Mouse (Mus musculus) liver, embryonic 14.5 days (tissue): Measurements from ENCODE around the gene Uhmk1. TPM values are rescaled to one million over a fixed set of nuclear protein-coding genes. Genes with fewer than 3 reads are reported as not detected.

Source experiments
- ATAC-seq: fragments of 200-750 bp; cut with Nextera tagmentation; 2 replicates; pipeline ENCODE4 v1.8.0; 2017; ENCODE audit warnings: moderate number of reproducible peaks, mild to moderate bottlenecking, moderate library complexity; ENCODE audit not compliant: insufficient read depth
- DNase-seq, 3 experiments: peaks; one replicate each; pipeline ENCODE4 v3.0.0-alpha.2; 2012 to 2013; ENCODE audit warnings: low read depth in 3 of 3, low spot score in 3 of 3
- H3K27ac ChIP-seq: fragments of 300-500 bp; sonication (generic); 2 replicates; pipeline ENCODE4 v1.5.1; 2014; ENCODE audit warnings: moderate library complexity, mild to moderate bottlenecking, control low read depth, inconsistent platforms
- H3K27me3 ChIP-seq: fragments of 300-500 bp; sonication (generic); 2 replicates; pipeline ENCODE4 v1.6.1; 2014; ENCODE audit warnings: mild to moderate bottlenecking, low read length, moderate library complexity; ENCODE audit not compliant: control insufficient read depth, insufficient read depth
- H3K36me3 ChIP-seq: fragments of 300-500 bp; sonication (generic); replicated peaks from 2 replicates; pipeline ENCODE4 v1.6.1; 2014; ENCODE audit warnings: low read depth; ENCODE audit not compliant: control insufficient read depth, insufficient read depth
- H3K4me1 ChIP-seq, 2 experiments: fragments of 200-500 bp in 1 of 2; fragments of 300-500 bp in 1 of 2; sonication (generic) in 1 of 2; replicated peaks; 2 replicates each; pipeline ENCODE4 v1.6.1; 2012 to 2014; ENCODE audit warnings: antibody characterized with exemption in 1 of 2, inconsistent platforms in 1 of 2, low read length in 1 of 2; ENCODE audit not compliant: control insufficient read depth in 2 of 2, insufficient read depth in 2 of 2
- H3K4me2 ChIP-seq: fragments of 300-500 bp; sonication (generic); 2 replicates; pipeline ENCODE4 v1.6.1; 2014; ENCODE audit warnings: low read depth, mild to moderate bottlenecking, control low read depth, moderate library complexity
- H3K4me3 ChIP-seq, 2 experiments: fragments of 200-500 bp in 1 of 2; fragments of 300-500 bp in 1 of 2; sonication (generic) in 1 of 2; 2 replicates each; pipeline ENCODE4 v1.5.1; 2012 to 2014; ENCODE audit warnings: low read depth in 2 of 2, low read length in 2 of 2, mild to moderate bottlenecking in 2 of 2, control low read depth in 1 of 2, inconsistent platforms in 1 of 2, moderate library complexity in 1 of 2; ENCODE audit not compliant: insufficient read depth in 1 of 2
- H3K9ac ChIP-seq: fragments of 300-500 bp; sonication (generic); replicated peaks from 2 replicates; pipeline ENCODE4 v1.6.1; 2014; ENCODE audit warnings: mild to moderate bottlenecking, control low read depth, moderate library complexity
- H3K9me3 ChIP-seq: fragments of 300-500 bp; sonication (generic); 2 replicates; pipeline ENCODE4 v1.6.1; 2016; ENCODE audit warnings: low read length, mixed read lengths; ENCODE audit not compliant: control insufficient read depth
- CTCF ChIP-seq: IDR thresholded peaks from 2 replicates; pipeline ENCODE4 v1.5.1; 2016; ENCODE audit warnings: antibody characterized with exemption, low read depth, control low read depth
- EP300 ChIP-seq: IDR thresholded peaks from 2 replicates; pipeline ENCODE4 v1.6.1; 2016; ENCODE audit warnings: antibody characterized with exemption, low read depth
- WGBS: fragments of 180-500 bp; shearing (Covaris S2); extraction: QIAGEN DNeasy Blood & Tissue Kit; methylation state at CpG from one replicate; pipeline ENCODE4 v1.1.7; 2014; ENCODE audit not compliant: insufficient replicate concordance; 5-methylcytosine and 5-hydroxymethylcytosine counted together
- polyA plus RNA-seq, 2 experiments: library from polyadenylated mRNA; depleted of rRNA in 1 of 2; stranded (reverse) in 1 of 2; unstranded in 1 of 2; fragments of >200 nt; fragmentation: Nextera tagmentation in 1 of 2; extraction: Ambion mirVana in 1 of 2; gene quantifications; 2 replicates each; pipeline versions ENCODE4 v1.2.1 to v1.2.3; 2012 to 2014

The Uhmk1 gene
- polyA plus RNA-seq, 2 experiments = 8.4 to 9.3 TPM

DNA sequence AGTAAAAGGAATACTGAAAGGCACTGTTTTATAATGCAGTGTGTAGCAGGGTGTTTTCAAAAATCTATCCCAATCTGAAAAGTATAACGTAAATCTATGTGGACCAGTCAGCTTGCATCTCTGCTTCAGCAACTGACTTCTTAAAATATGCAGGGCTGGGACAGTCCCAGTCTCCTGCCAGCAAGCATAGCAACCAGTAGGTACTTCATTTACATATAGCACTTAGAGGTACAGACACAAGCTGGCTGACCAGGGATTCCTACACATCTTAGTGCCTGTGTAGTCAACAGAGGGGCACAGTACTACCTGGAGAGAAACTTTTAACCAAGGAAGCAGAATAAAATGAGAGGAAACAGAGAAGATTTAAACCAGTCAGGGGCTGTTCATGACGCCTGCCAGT, 62.6 kb downstream of the Uhmk1 start:
- no peaks in the 10 kb centered on the region for H3K27me3 ChIP-seq
- no peak overlapping the region for H3K4me2 ChIP-seq
- no peak overlapping the region for H3K27ac ChIP-seq
- H3K36me3 ChIP-seq = peaks cover 10% of the 10 kb centered on the region; the same call in 1 of the 2 replicates
- no peak overlapping the region for H3K9ac ChIP-seq
- no peak for TF ChIP-seq EP300
- no peak for ATAC-seq
- no peak overlapping the region for H3K4me3 ChIP-seq
- DNase-seq = no peak
- peaks cover 5 to 16% of the 10 kb centered on the region in 2 experiments for H3K4me1 ChIP-seq
- 78% methylated on average over 2 of the region's 2 CpGs for WGBS
- no peaks in the 10 kb centered on the region for H3K9me3 ChIP-seq

DNA sequence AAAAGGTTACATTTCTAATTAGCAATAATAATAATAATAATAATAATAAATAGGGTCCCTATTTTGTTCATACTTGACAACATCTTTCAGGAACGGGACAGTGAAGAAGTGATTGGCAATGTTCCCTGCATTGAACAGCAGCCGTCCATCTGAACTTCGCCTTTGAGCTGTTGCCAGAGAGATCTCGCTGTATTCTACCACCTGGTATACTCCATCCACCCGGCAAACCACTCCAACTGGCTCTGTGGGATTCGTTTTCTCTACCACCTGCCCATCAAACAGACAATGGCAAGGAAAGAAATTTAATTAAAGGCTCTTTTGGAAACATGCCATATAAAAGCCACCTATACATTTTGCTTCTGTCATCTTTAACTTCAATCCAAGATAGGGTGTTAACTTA, 64.3 kb downstream of the Uhmk1 start:
- no peak for ATAC-seq
- TF ChIP-seq CTCF = no peak
- TF ChIP-seq EP300 = no peak

DNA sequence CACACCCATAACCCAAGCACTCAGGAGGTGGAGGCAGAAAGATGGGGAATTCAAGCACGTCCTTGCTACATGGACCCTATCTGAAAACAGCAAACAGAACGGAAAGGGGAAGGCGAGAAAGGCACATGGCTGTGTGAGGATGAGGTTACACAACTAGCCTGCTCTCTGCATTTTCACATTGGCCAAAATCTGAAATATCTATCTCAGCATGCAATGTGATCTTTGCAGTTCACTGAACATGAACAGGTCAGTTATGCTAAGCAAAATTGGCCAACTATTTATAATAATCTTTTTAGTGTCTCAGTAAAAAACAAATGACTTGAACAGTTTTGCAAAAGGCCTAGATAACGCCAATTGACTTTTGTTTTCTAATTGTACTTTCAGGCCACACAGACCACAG, 65.4 kb downstream of the Uhmk1 start:
- H3K4me3 ChIP-seq = no peak overlapping the region
- TF ChIP-seq CTCF (no peak), EP300 (no peak)
- no peak overlapping the region for H3K9ac ChIP-seq
- WGBS = 53% methylated on average over 4 of the region's 4 CpGs
- H3K4me2 ChIP-seq = no peak overlapping the region
- H3K27me3 ChIP-seq = no peaks in the 10 kb centered on the region
- peaks cover 5% of the 10 kb centered on the region; the same call in 1 of the 2 replicates for H3K36me3 ChIP-seq
- ATAC-seq (no peak), DNase-seq (no peak)
- H3K27ac ChIP-seq = no peak overlapping the region
- no peaks in the 10 kb centered on the region for H3K9me3 ChIP-seq
- H3K4me1 ChIP-seq = peaks cover 5 to 19% of the 10 kb centered on the region in 2 experiments

More for the DNA sequence above, 64.3 kb downstream of the Uhmk1 start:
- Histone ChIP-seq H3K4me1 (peaks cover 5 to 19% of the 10 kb centered on the region in 2 experiments), H3K4me2 (no peak overlapping the region), H3K9ac (no peak overlapping the region), H3K27me3 (no peaks in the 10 kb centered on the region), H3K27ac (no peak overlapping the region), H3K9me3 (no peaks in the 10 kb centered on the region), H3K36me3 (peaks cover 10% of the 10 kb centered on the region; the same call in 1 of the 2 replicates), H3K4me3 (no peak overlapping the region)
- DNase-seq = no peak
- WGBS = 79% methylated on average over 6 of the region's 6 CpGs

DNA sequence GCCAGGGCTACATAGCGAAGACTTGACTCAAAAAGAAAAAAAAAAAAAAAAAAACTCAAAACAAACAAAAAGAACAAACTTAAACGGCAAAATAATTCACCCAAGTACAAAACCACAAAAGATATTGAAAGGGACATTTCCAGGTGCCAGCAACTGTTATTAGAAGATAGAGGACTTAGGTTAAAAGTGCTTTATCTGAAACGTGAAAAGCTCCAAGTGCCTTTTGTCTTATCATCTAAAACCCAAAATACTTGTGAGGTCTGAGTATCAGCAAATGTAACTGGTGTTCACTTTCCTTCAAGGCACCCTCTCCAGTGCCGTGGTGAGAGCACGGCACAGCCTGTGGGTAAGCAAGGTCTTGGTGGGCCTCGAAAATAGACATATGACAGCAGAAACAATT, 66.7 kb downstream of the Uhmk1 start:
- H3K36me3 ChIP-seq = peaks cover 7% of the 10 kb centered on the region; the same call in 1 of the 2 replicates
- ATAC-seq = peak; percentile 83
- H3K4me2 ChIP-seq = peak overlapping the region; percentile 11
- no peaks in the 10 kb centered on the region for H3K9me3 ChIP-seq
- no peak overlapping the region for H3K4me3 ChIP-seq
- DNase-seq = peak; percentile 18 to 46 (median 37)
- WGBS = 11% methylated on average over 6 of the region's 6 CpGs
- peaks cover 5 to 19% of the 10 kb centered on the region in 2 experiments for H3K4me1 ChIP-seq
- TF ChIP-seq EP300 (peak; percentile 66), CTCF (no peak)
- H3K27me3 ChIP-seq = no peaks in the 10 kb centered on the region
- no peak overlapping the region for H3K9ac ChIP-seq
- H3K27ac ChIP-seq = peak overlapping the region; percentile 5

DNA sequence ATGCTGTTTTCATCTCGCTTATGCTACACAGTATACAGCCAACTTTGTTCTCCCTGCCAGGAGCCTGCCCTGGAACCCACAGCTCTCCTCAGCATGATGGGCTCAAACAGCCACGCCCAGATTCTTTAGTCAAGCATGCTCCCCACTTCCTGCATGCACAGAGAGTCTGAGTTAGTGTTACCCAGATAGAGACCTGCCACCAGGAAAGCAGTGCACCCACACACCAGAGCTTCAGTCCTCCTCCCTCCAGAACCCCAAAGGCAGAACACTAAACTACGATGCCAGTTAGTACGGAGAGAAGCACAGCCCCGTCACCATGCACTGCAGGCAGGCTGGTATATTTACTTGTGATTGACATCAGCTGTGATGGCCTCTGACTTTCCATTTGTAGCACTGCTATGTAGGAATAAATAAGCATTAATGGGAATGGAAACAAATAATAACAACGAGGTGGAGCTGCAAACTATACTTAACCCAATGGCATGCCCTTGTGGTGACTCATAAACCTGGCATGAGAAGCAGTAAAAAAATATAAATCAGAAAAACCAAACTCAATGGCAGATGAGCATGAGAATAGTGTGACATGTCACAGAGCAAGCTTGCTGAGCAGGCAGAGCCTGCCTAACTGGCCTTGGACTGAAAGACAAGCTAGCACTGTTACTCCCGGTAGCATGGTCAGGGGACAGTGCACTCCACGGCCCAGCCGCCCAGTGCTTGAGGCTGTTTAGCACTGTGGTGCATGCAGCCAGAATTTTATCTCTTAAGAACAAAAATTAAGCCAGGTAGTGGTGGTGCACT, 67.3 kb downstream of the Uhmk1 start:
- DNase-seq (peak in 2 of 3 experiments; percentile 4 to 11), ATAC-seq (peak; percentile 67)
- WGBS = 38% methylated on average over 9 of the region's 9 CpGs
- peak overlapping the region; percentile 3 for H3K4me2 ChIP-seq
- H3K9ac ChIP-seq = no peak overlapping the region
- peaks cover 5 to 19% of the 10 kb centered on the region in 2 experiments for H3K4me1 ChIP-seq
- no peak for TF ChIP-seq EP300
- H3K4me3 ChIP-seq = no peak overlapping the region
- H3K27ac ChIP-seq = peak overlapping the region; percentile 3
- H3K9me3 ChIP-seq = no peaks in the 10 kb centered on the region
- H3K36me3 ChIP-seq = peaks cover 8% of the 10 kb centered on the region
- H3K27me3 ChIP-seq = no peaks in the 10 kb centered on the region
